Mouse (Mus musculus): ENCODE measurements at regions not wholly inside any gene's neighbourhood (a gene's known extent, or its start where the extent isn't known, plus 50 kb on each side); places are given as distances from the start of the nearest gene placed in this dataset.

DNA sequence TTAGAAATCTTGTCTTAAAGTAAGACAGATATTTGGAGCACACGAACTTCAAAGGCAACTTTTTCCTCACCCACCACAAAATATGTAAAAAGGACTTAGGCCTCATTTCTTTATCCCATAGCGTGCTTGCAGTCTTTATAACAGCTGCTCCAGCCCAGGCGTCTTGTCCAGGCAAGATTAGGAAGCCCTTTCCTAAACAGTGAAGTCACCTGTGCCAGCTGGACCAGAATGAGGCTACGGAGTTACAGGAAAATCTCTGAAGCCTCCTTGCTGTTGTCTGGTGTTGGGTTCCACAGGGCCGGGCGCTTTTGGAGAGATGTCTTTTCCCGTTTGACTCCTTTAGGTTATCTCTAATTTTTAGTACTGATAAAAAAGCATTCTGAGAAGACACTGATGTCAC, 210.3 kb downstream of the Ttll7 start:
- H3K4me3 ChIP-seq (ENCODE audit: low read depth, low read length): no peak overlapping the region
- ATAC-seq (ENCODE audit: low FRiP score, low TSS enrichment): no peak
- DNase-seq (ENCODE audit: low spot score): no peak
- H3K36me3 ChIP-seq (ENCODE audit: control insufficient read depth, insufficient read depth, low read length): no peaks in the 10 kb centered on the region
- H3K9ac ChIP-seq (ENCODE audit: low read length): no peak overlapping the region
- H3K9me3 ChIP-seq (ENCODE audit: control insufficient read depth, low read length): no peaks in the 10 kb centered on the region
- no peak overlapping the region for H3K4me2 ChIP-seq (replicated peaks; ENCODE audit: low read depth)
- TF ChIP-seq EP300 (optimal IDR thresholded peaks at IDR 0.05): no peak
- TF ChIP-seq CTCF (IDR thresholded peaks at IDR 0.05; ENCODE audit: low read depth): no peak
- no peaks in the 10 kb centered on the region for H3K4me1 ChIP-seq (replicated peaks; ENCODE audit: control insufficient read depth, insufficient read depth)
- H3K27me3 ChIP-seq (ENCODE audit: control insufficient read depth, insufficient read depth, low read length): no peaks in the 10 kb centered on the region
- no peak overlapping the region for H3K27ac ChIP-seq (replicated peaks)
- 59% methylated on average over 7 of the region's 7 CpGs for WGBS

DNA sequence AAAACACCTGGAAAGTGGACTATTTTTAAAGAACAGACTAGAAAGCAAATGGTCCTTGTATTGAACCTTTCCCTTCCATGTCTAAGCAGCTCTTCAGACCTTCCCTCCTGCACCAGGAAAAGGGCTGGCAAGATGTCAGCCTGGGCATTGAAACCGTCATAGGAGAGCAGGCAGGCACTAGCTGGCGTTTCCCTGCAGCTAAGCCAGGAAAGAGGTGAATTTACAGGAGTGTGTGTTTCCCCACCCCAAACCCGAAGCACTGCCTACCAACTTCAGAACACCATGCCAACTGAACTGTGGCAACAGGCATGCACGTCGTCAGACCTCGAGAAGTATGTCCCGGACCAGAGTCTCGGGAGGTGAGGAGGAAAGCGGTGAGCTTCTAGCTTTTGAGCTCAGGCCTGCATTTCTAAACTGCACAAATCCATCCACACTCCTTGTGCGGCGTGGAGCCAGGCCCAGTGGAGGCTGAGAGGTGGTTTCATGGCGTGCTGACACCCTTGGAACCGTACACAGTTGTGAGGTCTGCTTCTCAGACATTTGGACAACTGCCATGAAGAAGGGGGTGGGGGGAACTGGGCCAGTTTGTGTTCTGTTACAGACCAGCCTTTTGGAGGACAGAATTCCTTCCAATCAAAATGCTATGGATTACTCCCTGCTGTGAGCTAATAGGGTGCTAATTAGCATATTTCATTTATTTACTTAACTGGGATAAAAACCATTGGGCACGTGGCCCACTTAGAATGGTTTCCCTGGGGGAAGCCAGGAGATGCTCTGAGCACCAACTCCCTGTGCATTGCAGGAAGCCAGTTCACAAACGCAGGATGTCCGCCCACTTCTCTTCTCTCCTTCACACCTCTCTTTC, 211.6 kb downstream of the Ttll7 start:
- DNase-seq (ENCODE audit: low spot score) (peak; percentile 19), ATAC-seq (ENCODE audit: low FRiP score, low TSS enrichment) (no peak)
- Histone ChIP-seq H3K9ac (ENCODE audit: low read length) (no peak overlapping the region), H3K27ac (replicated peaks) (peak overlapping the region; percentile 8; the same call in 1 of the 2 replicates), H3K27me3 (ENCODE audit: control insufficient read depth, insufficient read depth, low read length) (no peaks in the 10 kb centered on the region), H3K9me3 (ENCODE audit: control insufficient read depth, low read length) (no peaks in the 10 kb centered on the region), H3K4me1 (replicated peaks; ENCODE audit: control insufficient read depth, insufficient read depth) (no peaks in the 10 kb centered on the region), H3K4me3 (ENCODE audit: low read depth, low read length) (no peak overlapping the region), H3K36me3 (ENCODE audit: control insufficient read depth, insufficient read depth, low read length) (no peaks in the 10 kb centered on the region), H3K4me2 (replicated peaks; ENCODE audit: low read depth) (no peak overlapping the region)
- TF ChIP-seq CTCF (IDR thresholded peaks at IDR 0.05; ENCODE audit: low read depth): no peak
- TF ChIP-seq EP300 (optimal IDR thresholded peaks at IDR 0.05): no peak
- WGBS: 46% methylated on average over 16 of the region's 16 CpGs

DNA sequence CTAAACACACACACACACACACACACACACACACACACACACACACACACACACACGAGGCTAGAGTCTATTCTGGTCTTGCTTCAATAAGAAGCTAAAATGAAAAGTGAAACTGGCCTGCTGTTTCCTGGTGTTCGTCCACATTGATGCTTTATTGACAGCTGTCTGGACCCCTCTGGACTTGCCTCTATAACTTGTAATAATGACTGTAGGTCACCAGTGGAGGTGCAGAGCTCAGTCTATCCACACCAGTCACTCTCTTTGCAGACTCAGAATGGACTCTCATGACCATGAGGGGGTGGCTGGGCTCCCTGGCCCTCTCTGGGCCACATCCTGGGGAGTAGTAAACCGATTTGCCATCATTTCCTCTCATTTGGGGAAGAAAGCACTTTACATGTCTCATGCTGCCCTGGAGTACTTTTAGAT, 212.3 kb downstream of the Ttll7 start:
- WGBS: 53% methylated on average over 3 of the region's 3 CpGs
- H3K27me3 ChIP-seq (ENCODE audit: control insufficient read depth, insufficient read depth, low read length): no peaks in the 10 kb centered on the region
- no peak overlapping the region for H3K27ac ChIP-seq (replicated peaks)
- no peaks in the 10 kb centered on the region for H3K4me1 ChIP-seq (replicated peaks; ENCODE audit: control insufficient read depth, insufficient read depth)
- DNase-seq (ENCODE audit: low spot score) (no peak), ATAC-seq (ENCODE audit: low FRiP score, low TSS enrichment) (no peak)
- H3K9me3 ChIP-seq (ENCODE audit: control insufficient read depth, low read length): no peaks in the 10 kb centered on the region
- no peak overlapping the region for H3K4me2 ChIP-seq (replicated peaks; ENCODE audit: low read depth)
- no peak overlapping the region for H3K9ac ChIP-seq (ENCODE audit: low read length)
- TF ChIP-seq CTCF (IDR thresholded peaks at IDR 0.05; ENCODE audit: low read depth): no peak
- no peak for TF ChIP-seq EP300 (optimal IDR thresholded peaks at IDR 0.05)
- H3K4me3 ChIP-seq (ENCODE audit: low read depth, low read length): no peak overlapping the region
- no peaks in the 10 kb centered on the region for H3K36me3 ChIP-seq (ENCODE audit: control insufficient read depth, insufficient read depth, low read length)

DNA sequence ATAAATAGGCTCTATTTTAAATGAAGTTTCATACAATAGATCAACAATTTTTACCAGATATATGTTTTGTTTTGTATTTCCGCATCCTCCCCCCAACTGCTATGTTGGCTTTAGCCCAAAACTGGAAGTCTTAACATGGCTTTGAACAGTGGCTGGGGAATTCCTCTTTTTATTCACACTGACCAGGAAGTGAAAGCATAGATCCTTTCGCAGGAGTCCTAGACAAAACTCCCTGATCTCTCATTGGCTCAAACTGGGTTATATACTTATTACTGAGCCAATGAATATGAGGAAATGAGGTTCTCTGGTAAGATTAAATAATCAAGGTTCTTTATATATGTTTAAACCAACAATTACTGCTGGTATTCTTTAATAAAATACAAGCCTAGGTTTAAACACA, 218.8 kb downstream of the Ttll7 start:
- WGBS: 72% methylated on average over 2 of the region's 2 CpGs
- Histone ChIP-seq H3K27ac (replicated peaks) (no peak overlapping the region), H3K9ac (ENCODE audit: low read length) (no peak overlapping the region), H3K27me3 (ENCODE audit: control insufficient read depth, insufficient read depth, low read length) (no peaks in the 10 kb centered on the region), H3K36me3 (ENCODE audit: control insufficient read depth, insufficient read depth, low read length) (no peaks in the 10 kb centered on the region), H3K9me3 (ENCODE audit: control insufficient read depth, low read length) (no peaks in the 10 kb centered on the region), H3K4me3 (ENCODE audit: low read depth, low read length) (no peak overlapping the region), H3K4me2 (replicated peaks; ENCODE audit: low read depth) (no peak overlapping the region), H3K4me1 (replicated peaks; ENCODE audit: control insufficient read depth, insufficient read depth) (no peaks in the 10 kb centered on the region)
- no peak for DNase-seq (ENCODE audit: low spot score)
- ATAC-seq (ENCODE audit: low FRiP score, low TSS enrichment): no peak
- no peak for TF ChIP-seq EP300 (optimal IDR thresholded peaks at IDR 0.05)
- TF ChIP-seq CTCF (IDR thresholded peaks at IDR 0.05; ENCODE audit: low read depth): no peak

DNA sequence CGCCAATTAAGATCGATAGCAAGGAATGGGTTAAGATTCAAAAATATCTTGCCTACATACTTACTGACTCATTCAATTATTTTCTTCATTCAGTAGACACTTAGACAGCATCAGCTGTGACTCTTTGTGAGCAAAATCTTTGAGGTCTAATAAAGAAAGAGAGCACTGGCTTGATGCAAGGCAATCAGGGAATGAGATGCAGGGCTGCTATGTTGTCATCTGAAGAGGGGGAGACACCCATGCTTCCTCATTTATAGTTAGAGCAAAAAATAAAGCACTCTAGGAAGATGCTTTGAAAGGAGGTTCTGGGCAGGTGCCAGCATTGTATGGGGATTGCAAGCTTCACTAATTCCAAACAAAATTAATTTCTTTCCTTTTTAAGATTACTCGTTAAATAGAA, 228.0 kb downstream of the Ttll7 start:
- Histone ChIP-seq H3K27me3 (ENCODE audit: control insufficient read depth, insufficient read depth, low read length) (no peaks in the 10 kb centered on the region), H3K4me2 (replicated peaks; ENCODE audit: low read depth) (no peak overlapping the region), H3K4me1 (replicated peaks; ENCODE audit: control insufficient read depth, insufficient read depth) (no peaks in the 10 kb centered on the region), H3K9me3 (ENCODE audit: control insufficient read depth, low read length) (no peaks in the 10 kb centered on the region), H3K9ac (ENCODE audit: low read length) (no peak overlapping the region), H3K4me3 (ENCODE audit: low read depth, low read length) (no peak overlapping the region), H3K27ac (replicated peaks) (no peak overlapping the region), H3K36me3 (ENCODE audit: control insufficient read depth, insufficient read depth, low read length) (no peaks in the 10 kb centered on the region)
- ATAC-seq (ENCODE audit: low FRiP score, low TSS enrichment) (no peak), DNase-seq (ENCODE audit: low spot score) (no peak)
- 84% methylated on average over 3 of the region's 3 CpGs for WGBS
- TF ChIP-seq EP300 (optimal IDR thresholded peaks at IDR 0.05) (no peak), CTCF (IDR thresholded peaks at IDR 0.05; ENCODE audit: low read depth) (no peak)

DNA sequence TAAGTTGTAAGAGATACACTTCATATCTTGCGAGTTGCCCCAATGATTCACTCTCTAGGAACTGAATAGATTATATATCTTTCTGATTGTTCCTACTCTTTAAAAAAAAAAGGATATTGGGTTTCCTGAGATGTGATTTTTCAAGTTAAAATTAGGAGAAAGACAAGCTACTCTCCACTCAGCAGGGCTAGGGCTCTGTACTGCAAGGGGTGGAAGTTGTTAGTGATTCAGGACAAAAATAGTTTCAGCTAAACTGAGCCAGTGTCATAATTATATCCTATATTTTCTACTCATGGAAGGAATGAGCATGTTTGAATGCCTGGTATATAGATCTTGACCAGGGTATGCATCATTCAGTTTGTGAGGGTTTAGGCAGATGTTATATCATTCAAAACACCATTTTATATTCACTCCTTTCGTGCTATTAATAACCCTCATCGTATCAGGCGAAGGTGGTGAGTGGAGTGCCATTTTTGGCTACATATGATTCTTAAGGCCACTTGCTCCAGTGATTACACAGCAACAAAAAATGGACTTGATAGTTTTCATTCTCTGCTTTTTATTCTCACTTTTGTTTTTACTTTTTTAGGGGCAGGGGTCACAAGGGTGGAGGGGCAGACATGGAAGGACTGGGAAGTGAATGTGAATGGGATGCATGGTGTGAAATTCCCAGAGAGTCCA, 228.7 kb downstream of the Ttll7 start:
- Histone ChIP-seq H3K9ac (ENCODE audit: low read length) (no peak overlapping the region), H3K36me3 (ENCODE audit: control insufficient read depth, insufficient read depth, low read length) (no peaks in the 10 kb centered on the region), H3K9me3 (ENCODE audit: control insufficient read depth, low read length) (no peaks in the 10 kb centered on the region), H3K4me1 (replicated peaks; ENCODE audit: control insufficient read depth, insufficient read depth) (no peaks in the 10 kb centered on the region), H3K4me2 (replicated peaks; ENCODE audit: low read depth) (no peak overlapping the region), H3K27me3 (ENCODE audit: control insufficient read depth, insufficient read depth, low read length) (no peaks in the 10 kb centered on the region), H3K27ac (replicated peaks) (no peak overlapping the region), H3K4me3 (ENCODE audit: low read depth, low read length) (no peak overlapping the region)
- DNase-seq (ENCODE audit: low spot score) (no peak), ATAC-seq (ENCODE audit: low FRiP score, low TSS enrichment) (no peak)
- TF ChIP-seq EP300 (optimal IDR thresholded peaks at IDR 0.05): no peak
- TF ChIP-seq CTCF (IDR thresholded peaks at IDR 0.05; ENCODE audit: low read depth): no peak
- WGBS: 75% methylated on average over 4 of the region's 4 CpGs
